Mouse (Mus musculus) brain, embryonic 14.5 days (tissue): Measurements from ENCODE around the gene Nbea.

Experiments
- CTCF ChIP-seq: fragments of 200-500 bp; IDR thresholded peaks from 2 replicates; pipeline ENCODE4 v1.5.1; 2012; ENCODE audit warnings: inconsistent platforms, mild to moderate bottlenecking, moderate library complexity, borderline replicate concordance; ENCODE audit not compliant: insufficient read depth, insufficient read length; ENCODE audit errors: extremely low read depth
- POLR2A ChIP-seq: fragments of 200-500 bp; IDR thresholded peaks from 2 replicates; pipeline ENCODE4 v1.6.1; 2012; ENCODE audit warnings: mild to moderate bottlenecking, inconsistent platforms, borderline replicate concordance; ENCODE audit not compliant: poor library complexity, insufficient read depth, insufficient read length, severe bottlenecking; ENCODE audit errors: extremely low read depth

DNA sequence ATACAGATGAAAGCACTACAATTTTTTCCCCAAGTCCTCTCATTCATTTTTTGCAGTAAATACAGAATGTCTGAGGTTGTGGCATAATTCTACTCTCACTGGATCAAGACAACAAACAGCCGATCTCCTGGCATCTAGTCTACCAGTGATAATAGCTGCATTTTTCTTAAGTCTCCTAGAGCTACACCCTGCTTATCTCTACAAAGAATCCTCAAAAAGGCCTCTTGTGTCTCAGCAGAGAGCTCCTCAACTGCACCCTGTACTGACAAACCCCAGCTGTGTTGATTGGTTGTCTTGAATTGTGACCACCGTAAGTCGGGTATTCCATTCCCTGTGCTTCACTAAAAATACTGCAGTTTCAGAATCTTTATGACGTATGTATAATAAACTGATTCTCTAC, 118.3 kb downstream of the Nbea start:
- no peak for TF ChIP-seq POLR2A
- TF ChIP-seq CTCF, result no peak
